Mouse (Mus musculus) retina, postnatal 7 days (tissue): ENCODE results near the gene Gpatch1.

Experiments used
- DNase-seq: peaks from one replicate; pipeline ENCODE4 v3.0.0-alpha.2; 2012; ENCODE audit warnings: low read depth, low spot score

Gene Gpatch1

GRCm38 (mm10) chr7:35317729-35318609 is at the start of gene Gpatch1:
Gene Gpatch1, minus strand, starts transcription at chr7:35318440.
- DNase-seq: peak; percentile 90

- no peak for DNase-seq
Observed at GRCm38 (mm10) chr7:35365161-35365910, 47.1 kb upstream of the Gpatch1 start.

GRCm38 (mm10) chr7:35362868-35363267 is 44.6 kb upstream of the Gpatch1 start:
- no peak for DNase-seq

GRCm38 (mm10) chr7:35362253-35362652 is 44.0 kb upstream of the Gpatch1 start:
- no peak for DNase-seq

DNA sequence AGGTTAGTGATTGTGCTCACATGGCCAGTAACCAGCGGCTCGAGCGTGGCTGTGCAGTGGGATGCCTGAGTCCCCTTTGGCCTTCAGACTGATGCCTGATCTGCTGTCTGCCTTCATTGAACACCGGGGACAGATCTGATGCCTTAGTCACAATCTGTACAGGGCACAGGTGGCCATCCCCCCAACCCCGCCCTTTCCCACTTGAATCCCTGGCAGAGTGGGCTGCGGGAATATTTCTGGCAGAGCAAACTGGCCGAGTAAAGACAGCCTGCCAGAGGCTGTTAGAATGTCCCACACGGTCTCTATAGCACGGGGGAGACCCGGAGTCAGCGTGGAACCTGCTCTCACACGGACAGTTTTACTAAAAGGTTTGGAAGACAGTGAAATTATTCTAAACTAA is 39.4 kb upstream of the Gpatch1 start:
- no peak for DNase-seq

DNA sequence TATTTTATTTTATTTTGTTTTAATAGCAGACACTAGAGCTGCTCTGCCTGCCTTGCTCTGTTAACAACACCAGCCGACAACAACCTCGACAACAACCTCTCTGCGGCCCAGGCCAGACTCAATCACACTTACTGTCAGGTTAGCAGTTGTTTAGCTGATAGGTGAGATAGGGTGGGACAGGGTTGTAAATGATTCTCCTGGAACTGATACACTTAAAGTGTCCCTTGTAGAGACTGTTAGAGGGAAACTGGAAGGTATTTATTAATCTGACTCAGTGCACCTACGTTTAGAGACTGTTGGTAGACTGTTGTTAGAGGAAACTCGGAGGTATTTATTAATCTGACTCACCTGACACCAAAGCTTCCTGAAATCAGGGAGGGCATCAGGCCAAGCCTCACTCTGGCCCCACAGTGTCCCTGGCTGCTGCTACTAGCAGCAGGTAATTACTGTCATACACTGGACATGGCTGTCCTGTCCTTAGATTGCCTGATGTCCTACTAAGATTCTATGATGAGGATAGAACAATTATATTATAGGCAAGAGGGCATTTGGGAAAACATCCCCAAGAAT is 37.1 kb upstream of the Gpatch1 start:
- no peak for DNase-seq

DNA sequence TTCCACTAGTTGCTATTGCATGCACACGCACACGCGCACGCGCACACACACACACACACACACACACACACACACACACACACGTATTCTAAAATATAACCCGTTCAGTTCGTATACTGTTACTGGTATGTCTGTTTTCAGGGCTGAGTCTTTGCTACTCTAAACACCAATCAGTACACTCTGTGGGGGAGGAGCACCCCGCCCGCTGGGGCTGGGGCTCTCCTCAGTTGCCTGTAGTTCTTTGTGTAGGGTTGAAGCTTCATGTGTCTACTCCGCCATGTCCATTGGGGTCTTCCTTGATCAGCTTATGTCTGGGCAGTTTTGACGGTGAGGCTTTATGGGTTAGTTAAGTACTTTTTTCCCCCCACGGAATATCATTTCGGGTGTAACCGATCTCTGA is 35.1 kb upstream of the Gpatch1 start:
- no peak for DNase-seq

- DNase-seq: no peak
Observed at GRCm38 (mm10) chr7:35351155-35351554, 32.9 kb upstream of the Gpatch1 start.

GRCm38 (mm10) chr7:35349886-35350684 is 31.8 kb upstream of the Gpatch1 start:
- no peak for DNase-seq

GRCm38 (mm10) chr7:35349022-35349421 is 30.8 kb upstream of the Gpatch1 start:
- DNase-seq: no peak

DNA sequence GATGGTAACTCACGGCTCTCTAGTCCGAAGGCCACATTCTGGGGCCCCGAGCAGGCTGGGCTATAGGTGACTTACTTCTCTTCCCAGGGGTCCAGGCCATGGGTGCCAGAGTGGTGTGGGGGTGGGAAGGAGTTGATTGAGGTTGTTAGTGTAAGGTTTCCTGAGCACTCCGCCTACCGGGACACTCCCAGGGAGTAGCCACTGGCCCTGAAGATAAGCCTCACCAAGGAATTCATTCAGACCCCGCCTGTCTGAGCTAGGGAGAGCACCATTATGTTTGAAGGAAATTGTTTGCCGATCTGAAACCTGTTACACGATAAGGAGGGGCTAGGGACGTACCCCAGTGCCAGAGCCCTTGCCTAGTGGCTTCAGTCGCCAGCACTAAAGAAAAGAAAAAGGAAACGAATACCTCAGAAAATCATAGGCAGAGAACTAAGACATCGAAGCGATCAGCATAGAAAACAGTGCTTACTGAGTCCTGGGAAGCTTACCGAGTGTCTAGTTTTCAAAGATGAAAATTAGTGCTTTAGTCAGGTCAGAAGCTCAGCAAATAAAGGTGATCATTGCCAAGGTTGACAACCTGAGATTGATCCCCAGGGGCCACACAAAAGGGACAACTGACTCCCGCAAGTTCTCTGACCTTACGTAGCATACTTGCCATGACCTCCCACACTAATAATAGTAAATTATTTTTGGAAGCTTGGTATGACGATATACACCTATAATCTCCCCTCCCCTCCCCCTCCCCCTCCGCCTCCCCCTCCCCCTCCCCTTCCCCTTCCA is 29.9 kb upstream of the Gpatch1 start:
- no peak for DNase-seq

- DNase-seq: no peak
Observed at GRCm38 (mm10) chr7:35344785-35345330, 26.6 kb upstream of the Gpatch1 start.

GRCm38 (mm10) chr7:35342498-35342897 is 24.3 kb upstream of the Gpatch1 start:
- DNase-seq: no peak

DNA sequence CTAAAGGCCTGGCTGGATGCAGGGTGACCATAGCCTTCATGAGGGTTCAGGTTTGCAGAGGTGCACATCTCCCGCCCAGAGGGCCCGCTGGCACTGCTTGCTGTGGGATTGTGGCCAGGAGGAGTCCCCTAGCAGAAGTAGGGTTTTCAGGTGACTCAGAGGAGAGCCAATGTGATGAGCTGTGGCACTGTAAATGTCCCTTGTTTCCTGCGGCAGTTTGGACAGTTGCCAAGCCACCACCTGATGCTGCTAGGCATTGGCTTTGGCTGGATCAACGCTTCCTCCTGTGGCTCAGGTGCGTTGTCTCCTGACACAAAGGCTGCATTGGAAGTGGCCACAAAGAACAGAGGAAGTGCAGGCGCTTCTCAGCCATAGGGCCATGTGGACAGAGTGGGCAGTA is 23.0 kb upstream of the Gpatch1 start:
- DNase-seq: no peak

- no peak for DNase-seq
Observed at GRCm38 (mm10) chr7:35340196-35340595, 22.0 kb upstream of the Gpatch1 start.

DNA sequence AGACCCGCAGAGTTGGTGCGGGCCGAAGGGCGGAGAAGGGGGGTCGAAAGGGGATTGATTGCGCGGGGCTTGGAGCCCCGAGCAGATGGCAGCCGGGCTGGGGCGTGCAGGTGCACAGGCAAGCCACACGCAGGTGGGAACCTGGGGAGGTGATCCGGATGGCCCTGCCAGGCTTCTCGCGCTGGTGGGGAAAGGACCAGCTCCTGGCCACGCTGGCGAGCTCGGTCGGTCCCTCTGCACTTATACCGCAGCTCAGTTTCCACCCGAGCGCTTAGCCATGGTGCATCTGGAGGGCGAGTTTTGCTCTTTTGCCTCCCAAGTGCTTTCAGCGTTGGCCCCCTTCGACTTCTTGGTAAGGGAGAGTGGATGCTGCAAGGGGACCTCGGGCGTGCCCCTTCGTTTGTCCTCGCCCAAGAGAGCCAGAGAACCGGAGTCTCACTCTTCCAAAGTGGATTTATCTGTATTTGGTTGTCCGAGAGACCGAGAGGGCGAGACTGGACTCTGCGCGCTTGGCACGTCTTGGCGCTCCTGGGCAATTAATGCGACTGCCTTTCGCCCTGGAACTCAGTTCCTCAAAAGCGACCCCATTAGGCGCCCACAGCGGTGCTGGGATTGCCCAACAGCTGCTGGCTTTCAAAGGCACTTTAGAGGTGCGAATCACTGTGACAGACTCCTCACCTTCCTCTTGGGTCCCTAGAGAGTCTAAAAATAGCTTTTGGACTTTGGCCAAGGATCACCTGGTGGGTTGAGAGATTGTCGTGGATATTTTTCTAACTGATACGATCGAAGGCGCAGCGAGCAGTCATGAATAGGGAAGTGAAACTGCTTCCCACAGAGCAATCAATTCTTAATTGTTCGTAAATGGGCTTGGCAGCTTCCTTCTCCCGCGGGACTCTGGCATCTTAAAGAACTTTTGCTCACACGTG is 16.6 kb upstream of the Gpatch1 start:
- DNase-seq: no peak

DNA sequence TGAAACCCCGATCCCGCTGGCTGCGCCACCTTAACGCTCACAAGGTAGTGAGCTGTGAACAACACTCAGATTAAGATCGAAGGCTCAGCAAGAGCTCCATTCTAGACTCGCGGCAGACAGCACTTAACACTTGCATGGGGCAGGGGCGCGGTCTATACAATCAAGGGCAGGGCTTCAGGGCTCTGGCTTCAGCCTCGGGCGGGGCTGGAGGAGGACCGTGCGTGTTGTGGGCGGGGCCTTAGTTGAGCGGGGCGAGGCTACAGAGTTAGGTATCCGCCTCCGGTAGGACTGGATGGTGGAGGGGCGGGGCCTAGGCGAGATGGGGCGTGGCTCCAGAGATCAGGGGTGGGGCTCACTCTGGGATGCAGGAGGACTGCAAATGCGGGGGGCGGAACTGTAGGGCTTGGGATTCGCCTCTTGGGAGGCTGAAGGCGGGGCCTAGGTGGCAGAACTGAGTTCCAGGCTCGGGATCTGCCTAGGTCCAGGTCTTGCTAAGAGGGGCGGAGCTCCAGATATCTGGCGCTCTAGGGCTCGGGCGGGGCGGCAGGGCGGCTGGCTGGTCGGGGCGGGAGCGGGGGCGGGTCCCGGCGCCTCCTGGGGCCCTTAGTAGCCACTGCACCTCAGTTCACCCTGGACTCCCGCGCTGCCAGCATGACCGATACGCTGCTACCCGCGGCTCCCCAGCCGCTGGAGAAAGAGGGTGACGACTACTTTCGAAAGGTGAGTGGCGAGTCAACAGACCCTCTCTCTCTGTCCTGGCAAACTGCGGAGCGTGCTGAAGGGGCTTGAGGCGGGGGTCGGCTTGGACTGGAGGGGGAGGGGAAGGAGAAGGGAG is 15.7 kb upstream of the Gpatch1 start, which contains the start of gene Rhpn2:
TSS of gene Rhpn2 (plus strand) at position 479 of the 835 bp plus-strand sequence.
- DNase-seq: peak; percentile 97

- DNase-seq: no peak
Observed at GRCm38 (mm10) chr7:35333231-35333651, 15.0 kb upstream of the Gpatch1 start.
